Mouse (Mus musculus) layer of hippocampus, adult 2 months (tissue): ENCODE results near the gene Ppih. TPM values are rescaled to one million over a fixed set of nuclear protein-coding genes. Genes with fewer than 3 reads are reported as not detected.
A peak's percentile ranks its signal among the peaks of the same experiment; 100 is the strongest.

ENCODE experiments used
- DNase-seq, 2 experiments: peaks; one replicate each; pipeline ENCODE4 v3.0.0; 2022; ENCODE audit warnings: low spot score in 2 of 2
- H3K27ac ChIP-seq: fragments of 200-600 bp; 2 replicates; pipeline ENCODE4 v1.8.1; 2022
- H3K4me3 ChIP-seq: fragments of 200-600 bp; 2 replicates; pipeline ENCODE4 v1.8.1; 2022; ENCODE audit warnings: mild to moderate bottlenecking
- CTCF ChIP-seq: fragments of 200-600 bp; conservative IDR thresholded peaks from 2 replicates; pipeline ENCODE4 v1.8.1; 2022; ENCODE audit warnings: antibody characterized with exemption, mild to moderate bottlenecking, moderate library complexity
- long read RNA-seq, 2 experiments: library from polyadenylated mRNA; stranded (forward); transcript quantifications; one replicate each; pipeline ENCODE4 v2.0.0; 2021; ENCODE audit warnings: borderline mapping rate in 2 of 2
- total RNA-seq, 2 experiments: library from RNA; stranded (reverse); gene quantifications; 2 replicates each; pipeline ENCODE4 v1.2.3; 2021

The Ppih gene
- 10 to 100 TPM; 14.7 to 16.0 TPM for total RNA-seq
- long read RNA-seq, experiment 1, partial matches to known transcripts = 2 of 12 reads
- long read RNA-seq, experiment 1, other reads (novel, unspliced or antisense) = 5 of 12 reads
- long read RNA-seq, experiment 2, partial matches to known transcripts = 0 of 10 reads
- long read RNA-seq, experiment 2, other reads (novel, unspliced or antisense) = 3 of 10 reads

- peak within 1 kb of the TSS; percentile 70 for H3K4me3 ChIP-seq
- TF ChIP-seq CTCF = no peak; the same call in 1 of the 2 replicates
- peak within 1 kb of the TSS; percentile 96 for H3K27ac ChIP-seq
- DNase-seq = peak; percentile 95 to 97
These were observed at the start of gene Ppih for GRCm38 (mm10) chr4:119320131-119320830. Ppih (minus strand) TSS chr4:119320546.

DNA sequence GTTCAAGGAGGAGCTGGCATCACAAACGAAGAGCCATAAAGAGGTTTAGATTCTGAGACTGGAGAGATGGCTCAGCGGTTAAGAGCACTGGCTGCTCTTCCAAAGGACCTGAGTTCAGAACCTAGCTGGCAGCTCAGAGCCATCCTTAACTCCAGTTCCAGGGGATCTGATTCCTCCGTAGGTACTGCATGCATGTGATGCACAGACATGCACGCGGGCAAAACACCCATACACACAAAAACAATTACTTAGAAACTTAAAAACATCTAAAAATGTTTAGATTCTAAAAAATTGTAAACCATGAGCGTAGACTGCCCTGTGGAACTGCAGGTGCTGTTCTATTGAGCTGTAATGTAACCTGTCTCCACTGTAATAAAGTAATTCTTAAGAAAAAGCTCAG, 49.1 kb upstream of the Ppih start:
- DNase-seq = no peak
- Histone ChIP-seq H3K4me3 (no peak overlapping the region), H3K27ac (no peak overlapping the region)
- TF ChIP-seq CTCF = peak; percentile 51; the same call in 1 of the 2 replicates

GRCm38 (mm10) chr4:119366758-119367526, 46.6 kb upstream of the Ppih start:
- DNase-seq = no peak
- H3K27ac ChIP-seq = no peak overlapping the region
- H3K4me3 ChIP-seq = no peak overlapping the region

DNA sequence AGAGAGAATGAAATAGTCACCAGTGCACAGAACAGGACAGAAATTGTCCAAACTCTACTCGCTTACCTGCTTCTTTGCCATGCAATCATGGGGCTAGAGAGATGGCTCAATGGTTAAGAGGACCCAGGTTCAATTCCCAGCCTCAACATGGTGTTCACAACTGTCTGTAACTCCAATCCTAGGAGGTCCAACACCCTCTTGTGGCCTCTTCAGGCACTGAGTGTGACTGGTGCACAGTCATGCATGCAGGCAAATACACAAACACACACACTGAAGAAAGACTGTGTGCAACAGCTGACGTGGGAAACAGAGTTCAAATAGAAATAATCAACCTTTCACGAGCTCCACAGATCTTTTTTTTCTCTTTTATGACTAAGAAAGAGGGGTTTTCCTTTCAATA, 41.9 kb upstream of the Ppih start:
- no peak for TF ChIP-seq CTCF
- Histone ChIP-seq H3K4me3 (no peak overlapping the region), H3K27ac (no peak overlapping the region)
- no peak for DNase-seq

More at GRCm38 (mm10) chr4:119366758-119367526, 46.6 kb upstream of the Ppih start:
- TF ChIP-seq CTCF = no peak

DNA sequence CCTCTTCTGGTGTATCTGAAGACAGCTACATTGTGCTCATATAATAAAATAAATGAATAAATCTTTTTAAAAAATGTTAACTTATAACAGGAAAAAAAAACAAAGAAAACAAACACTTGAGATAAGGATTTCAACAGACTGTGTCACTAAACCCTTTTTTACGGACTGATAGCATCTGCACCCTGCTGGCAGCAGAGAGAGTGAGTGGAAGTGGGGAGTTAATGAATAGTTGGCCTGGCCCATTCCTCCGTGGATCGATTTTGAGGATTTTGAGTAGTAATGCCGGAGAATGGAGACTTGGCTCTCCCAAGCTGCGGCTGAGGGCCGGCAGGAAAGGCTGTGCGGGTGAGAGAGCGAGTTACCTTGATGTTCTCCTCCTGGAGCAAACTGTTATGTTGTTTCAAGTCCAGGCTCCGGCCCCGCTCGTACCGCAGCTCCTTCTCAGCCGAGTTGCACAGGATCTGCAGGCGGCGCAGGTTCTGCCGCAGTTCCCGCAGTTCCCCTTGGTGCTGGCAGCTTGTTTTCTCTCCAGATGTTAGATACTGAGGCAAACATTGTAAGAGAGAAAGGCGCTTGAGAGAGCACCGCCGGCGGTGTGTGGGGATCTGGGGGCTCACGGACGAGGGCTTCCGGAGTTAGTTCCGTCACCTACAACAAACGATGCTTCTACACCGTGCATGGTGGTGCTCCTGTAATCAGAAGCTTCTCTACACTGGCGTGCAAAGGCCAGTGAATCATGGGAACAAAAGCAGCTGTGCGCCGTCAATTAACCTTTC, 39.0 kb upstream of the Ppih start:
- Histone ChIP-seq H3K4me3 (peak overlapping the region; percentile 45), H3K27ac (peak overlapping the region; percentile 28; the same call in 1 of the 2 replicates)
- DNase-seq = no peak
- peak; percentile 41 for TF ChIP-seq CTCF

GRCm38 (mm10) chr4:119345508-119345907, 25.2 kb upstream of the Ppih start:
- TF ChIP-seq CTCF = no peak
- no peak for DNase-seq
- H3K27ac ChIP-seq = no peak overlapping the region
- no peak overlapping the region for H3K4me3 ChIP-seq

DNA sequence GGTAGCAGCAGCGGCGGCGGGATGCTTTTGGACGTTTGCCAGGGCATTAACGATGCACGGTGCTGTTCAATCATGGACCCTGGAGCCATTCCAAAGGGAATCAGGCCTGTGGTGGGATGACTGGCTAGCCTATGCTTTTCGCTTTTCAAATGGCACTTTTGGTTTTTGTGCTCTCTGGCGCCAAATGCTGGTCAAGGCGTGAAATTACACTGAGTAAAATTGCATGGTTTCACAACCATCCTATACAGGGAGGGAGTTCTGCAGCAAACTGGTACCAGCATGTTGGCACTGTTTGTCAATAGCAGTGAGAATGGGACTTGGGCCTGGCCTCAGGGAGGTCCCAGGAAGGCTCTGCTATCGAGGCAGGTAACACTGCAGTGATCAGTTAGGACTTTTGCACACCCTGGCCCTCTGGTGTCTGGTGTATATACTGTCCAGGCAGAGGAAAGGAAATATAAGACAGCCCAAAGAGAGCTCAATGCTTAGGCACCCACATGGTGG, 18.6 kb upstream of the Ppih start:
- TF ChIP-seq CTCF = peak; percentile 89
- peak; percentile 32 to 63 for DNase-seq
- H3K27ac ChIP-seq = 0 out of 2 replicates have a peak overlapping the region, but pooled peaks have one; percentile 2
- peak overlapping the region; percentile 15; the same call in 1 of the 2 replicates for H3K4me3 ChIP-seq

GRCm38 (mm10) chr4:119338422-119338821, 18.1 kb upstream of the Ppih start:
- 0 out of 2 replicates have a peak overlapping the region, but pooled peaks have one; percentile 2 for H3K27ac ChIP-seq
- no peak for DNase-seq
- no peak for TF ChIP-seq CTCF
- H3K4me3 ChIP-seq = peak overlapping the region; percentile 15; the same call in 1 of the 2 replicates

DNA sequence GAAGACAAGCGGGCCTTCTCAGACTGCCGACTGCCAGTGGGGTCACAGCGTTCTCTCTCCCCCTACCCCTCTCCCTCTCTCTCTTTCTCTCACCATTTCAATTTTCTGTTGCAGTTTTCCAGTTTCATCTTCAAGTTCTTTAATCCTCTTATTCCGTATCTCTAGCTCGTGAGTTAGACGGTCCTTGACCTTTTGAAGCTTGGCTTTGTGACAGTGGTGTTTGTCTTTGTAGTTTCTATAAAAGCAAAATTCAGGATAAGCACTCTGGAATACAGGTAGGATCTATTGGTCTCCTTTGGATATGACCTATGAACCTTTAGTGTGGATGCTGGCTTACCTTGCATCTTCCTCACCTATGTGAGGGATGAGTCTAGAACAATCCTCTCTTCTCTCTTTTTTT, 13.1 kb upstream of the Ppih start:
- DNase-seq = no peak
- H3K4me3 ChIP-seq = no peak overlapping the region
- no peak for TF ChIP-seq CTCF
- no peak overlapping the region for H3K27ac ChIP-seq

- no peak for DNase-seq
- Histone ChIP-seq H3K4me3 (peak overlapping the region; percentile 70), H3K27ac (peak overlapping the region; percentile 96)
- no peak for TF ChIP-seq CTCF
These were observed 677 bp upstream of the Ppih start for GRCm38 (mm10) chr4:119320896-119321550.

- no peak for TF ChIP-seq CTCF
- no peak for DNase-seq
- H3K4me3 ChIP-seq = no peak overlapping the region
- no peak overlapping the region for H3K27ac ChIP-seq
These were observed 6.6 kb downstream of the Ppih start for GRCm38 (mm10) chr4:119313756-119314155.

- no peak overlapping the region for H3K27ac ChIP-seq
- no peak overlapping the region for H3K4me3 ChIP-seq
- no peak for TF ChIP-seq CTCF
- DNase-seq = no peak
These were observed 14.9 kb downstream of the Ppih start for GRCm38 (mm10) chr4:119305418-119305817.
